Mouse (Mus musculus): ENCODE measurements at regions not wholly inside any gene's neighbourhood (a gene's known extent, or its start where the extent isn't known, plus 50 kb on each side); places are given as distances from the start of the nearest gene placed in this dataset.

DNA sequence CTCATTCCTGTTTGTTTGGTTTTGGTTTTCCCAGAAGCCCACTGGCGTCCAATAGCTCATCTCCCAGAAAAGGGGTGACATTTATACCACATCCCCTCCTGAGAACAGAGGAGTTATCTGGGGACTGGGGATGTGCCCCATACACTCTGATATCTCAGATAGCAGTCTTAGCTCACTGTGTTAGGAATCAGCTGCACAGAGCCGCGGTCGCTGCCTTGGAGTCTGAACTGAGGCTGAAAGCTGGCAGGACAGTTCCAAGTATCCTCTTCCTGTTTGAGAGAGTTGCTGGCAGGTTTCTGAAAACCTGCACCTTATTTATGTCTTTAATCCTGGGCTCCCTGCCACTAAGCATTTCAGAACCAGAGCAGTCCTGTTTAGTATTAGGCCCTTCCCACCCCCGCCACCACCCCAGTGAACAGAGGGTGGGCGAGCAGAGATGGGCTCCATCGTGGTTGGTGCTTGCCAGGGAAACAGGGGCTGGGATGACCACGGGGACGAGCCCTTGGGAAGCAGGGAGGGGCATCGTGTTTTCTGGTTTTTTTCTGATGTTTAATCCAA, 163.8 kb downstream of the Chic2 start:
- TF ChIP-seq CTCF (IDR thresholded peaks at IDR 0.05; ENCODE audit: low read depth), result no peak
- no peak for TF ChIP-seq EP300 (IDR thresholded peaks at IDR 0.05; ENCODE audit: low read depth)

Data from heart, postnatal 0 days (tissue).